Mouse (Mus musculus) cerebellum, adult 2 months (tissue): ENCODE results near the gene Hist1h3g. TPM values are rescaled to one million over a fixed set of nuclear protein-coding genes. Genes with fewer than 3 reads are reported as not detected.
A peak's percentile ranks its signal among the peaks of the same experiment; 100 is the strongest.
"Not testable (repeated sequence)": the region's sequence is repeated elsewhere in the genome, so short reads cannot be mapped to it uniquely, and the experiment has no call there.

Experiments used
- DNase-seq, 2 experiments: peaks; one replicate each; pipeline ENCODE4 v3.0.0; 2021
- H3K27ac ChIP-seq: fragments of 200-500 bp; 2 replicates; pipeline ENCODE4 v1.5.1; 2012; ENCODE audit warnings: low read length, control low read depth, inconsistent platforms; ENCODE audit not compliant: insufficient read depth
- H3K27me3 ChIP-seq: fragments of 200-500 bp; 2 replicates; pipeline ENCODE4 v1.6.1; 2012; ENCODE audit warnings: inconsistent platforms, mild to moderate bottlenecking, low read length, moderate library complexity; ENCODE audit not compliant: control insufficient read depth, insufficient read depth
- H3K4me1 ChIP-seq: fragments of 200-500 bp; 2 replicates; pipeline ENCODE4 v1.6.1; 2011; ENCODE audit warnings: low read length; ENCODE audit not compliant: control insufficient read depth, insufficient read depth
- H3K4me3 ChIP-seq: fragments of 200-500 bp; replicated peaks from 2 replicates; pipeline ENCODE3; 2011; ENCODE audit warnings: mild to moderate bottlenecking, low read depth, low read length, control low read depth; ENCODE audit not compliant: insufficient read depth
- CTCF ChIP-seq: fragments of 200-500 bp; IDR thresholded peaks from 2 replicates; pipeline ENCODE4 v1.5.1; 2011; ENCODE audit warnings: low read depth, mild to moderate bottlenecking, control low read depth, low read length, moderate library complexity, borderline replicate concordance; ENCODE audit not compliant: insufficient read depth
- POLR2A ChIP-seq: fragments of 200-500 bp; IDR thresholded peaks from 2 replicates; pipeline ENCODE4 v1.6.1; 2011; ENCODE audit warnings: low read length, control low read depth, borderline replicate concordance; ENCODE audit not compliant: insufficient read depth
- WGBS: fragments of 180-500 bp; shearing (Covaris S2); methylation state at CpG from one replicate; pipeline ENCODE4 v1.1.7; 2018; 5-methylcytosine and 5-hydroxymethylcytosine counted together
- polyA plus RNA-seq: library from polyadenylated mRNA; depleted of rRNA; stranded (reverse); fragments of >200 nt; gene quantifications from 2 replicates; pipeline ENCODE4 v1.2.3, GENCODE M21; 2012

Hist1h3g gene
- polyA plus RNA-seq, 1 experiment: not detected

DNA sequence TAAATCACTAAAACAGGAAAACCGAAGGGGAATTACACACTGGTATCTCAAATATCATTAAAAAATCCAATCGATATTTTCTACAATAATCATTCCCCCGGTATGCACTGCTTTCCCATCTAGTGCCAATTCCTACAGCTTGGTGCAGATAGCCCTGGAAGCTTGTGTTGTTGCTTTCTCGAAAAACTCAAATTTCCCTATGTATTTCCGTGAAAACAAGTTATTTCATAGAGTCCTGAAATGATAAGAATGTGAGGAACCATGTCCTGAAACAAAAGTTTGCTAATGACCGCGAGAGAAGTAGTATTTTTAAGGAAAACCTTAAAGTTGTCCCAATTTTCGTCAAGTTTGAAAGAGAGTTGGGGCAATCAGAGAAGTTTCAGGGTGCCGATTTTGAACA, 19.2 kb downstream of the Hist1h3g start:
- 14% methylated on average over 9 of the region's 9 CpGs for whole genome bisulfite sequencing
- Histone ChIP-seq H3K27me3 (no peaks in the 10 kb centered on the region), H3K4me1 (peaks cover 2% of the 10 kb centered on the region; the same call in 1 of the 2 replicates), H3K27ac (no peak overlapping the region), H3K4me3 (peak overlapping the region; percentile 33)
- no peak for DNase-seq
- TF ChIP-seq CTCF (no peak), POLR2A (no peak)

DNA sequence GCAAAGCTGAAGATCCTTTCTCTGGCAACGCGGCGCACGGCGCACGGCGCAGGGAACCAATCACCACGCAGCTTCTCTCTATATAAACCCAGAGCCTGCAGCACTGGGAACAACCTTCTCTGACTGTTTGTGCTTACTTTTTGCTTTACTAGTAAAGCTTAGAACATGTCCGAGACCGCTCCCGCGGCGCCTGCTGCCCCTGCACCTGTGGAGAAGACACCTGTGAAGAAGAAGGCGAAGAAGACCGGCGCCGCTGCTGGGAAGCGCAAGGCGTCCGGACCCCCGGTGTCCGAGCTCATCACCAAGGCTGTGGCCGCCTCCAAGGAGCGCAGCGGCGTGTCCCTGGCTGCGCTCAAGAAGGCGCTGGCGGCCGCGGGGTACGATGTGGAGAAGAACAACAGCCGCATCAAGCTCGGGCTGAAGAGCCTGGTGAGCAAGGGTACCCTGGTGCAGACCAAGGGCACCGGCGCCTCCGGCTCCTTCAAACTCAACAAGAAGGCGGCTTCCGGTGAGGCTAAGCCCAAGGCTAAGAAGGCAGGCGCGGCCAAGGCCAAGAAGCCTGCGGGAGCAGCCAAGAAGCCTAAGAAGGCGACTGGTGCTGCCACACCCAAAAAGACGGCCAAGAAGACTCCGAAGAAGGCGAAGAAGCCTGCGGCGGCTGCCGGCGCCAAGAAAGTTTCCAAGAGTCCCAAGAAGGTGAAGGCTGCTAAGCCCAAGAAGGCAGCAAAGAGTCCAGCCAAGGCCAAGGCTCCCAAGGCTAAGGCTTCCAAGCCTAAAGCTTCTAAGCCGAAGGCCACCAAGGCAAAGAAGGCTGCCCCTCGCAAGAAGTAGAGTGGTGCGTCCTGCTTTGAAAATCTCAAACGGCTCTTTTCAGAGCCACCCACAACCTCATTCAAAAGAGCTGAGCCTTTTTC, 20.0 kb downstream of the Hist1h3g start:
- peak; percentile 57; the same call in 1 of the 2 replicates for TF ChIP-seq POLR2A
- no peak for TF ChIP-seq CTCF
- Histone ChIP-seq H3K27me3 (no peaks in the 10 kb centered on the region), H3K4me3 (peak overlapping the region; percentile 77), H3K4me1 (peaks cover 2% of the 10 kb centered on the region; the same call in 1 of the 2 replicates), H3K27ac (peak overlapping the region; percentile 41)
- peak; percentile 74 to 79 for DNase-seq
- WGBS: under 1% methylated on average over 54 of the region's 54 CpGs

GRCm38 (mm10) chr13:23555839-23556416, 20.7 kb downstream of the Hist1h3g start:
- under 1% methylated on average over 18 of the region's 18 CpGs for WGBS
- Histone ChIP-seq H3K4me3 (peak overlapping the region; percentile 61), H3K27ac (peak overlapping the region; percentile 41; the same call in 1 of the 2 replicates), H3K4me1 (peaks cover 2% of the 10 kb centered on the region; the same call in 1 of the 2 replicates), H3K27me3 (no peaks in the 10 kb centered on the region)
- peak; percentile 12; the same call in 1 of the 2 replicates for TF ChIP-seq POLR2A
- TF ChIP-seq CTCF: no peak
- peak; percentile 61 to 87 for DNase-seq

DNA sequence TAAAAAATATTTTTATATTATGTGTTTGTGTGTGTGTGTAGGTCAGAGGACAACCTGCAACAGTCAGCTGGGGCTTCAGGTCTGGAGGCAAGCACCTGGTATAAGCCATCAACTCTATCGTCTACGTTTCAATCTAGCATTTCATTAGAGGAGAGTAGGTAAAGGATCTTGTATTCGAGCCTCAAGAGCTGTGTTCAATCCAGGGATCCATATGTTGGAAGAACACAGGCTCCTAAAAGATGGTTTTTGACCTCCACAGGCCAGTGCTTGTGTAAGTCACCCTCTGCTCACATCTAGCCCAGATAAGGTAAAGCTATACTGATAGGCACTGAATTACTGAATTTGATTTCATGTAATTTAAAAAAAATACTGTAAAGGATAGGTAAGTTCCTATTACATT, 21.7 kb downstream of the Hist1h3g start:
- no peaks in the 10 kb centered on the region for H3K27me3 ChIP-seq
- no peak overlapping the region for H3K27ac ChIP-seq
- peaks cover 2% of the 10 kb centered on the region; the same call in 1 of the 2 replicates for H3K4me1 ChIP-seq
- TF ChIP-seq POLR2A: no peak
- TF ChIP-seq CTCF: no peak
- WGBS: 58% methylated on average over 3 of the region's 3 CpGs
- no peak overlapping the region for H3K4me3 ChIP-seq
- DNase-seq: no peak

- not testable (repeated sequence) for DNase-seq, H3K27ac ChIP-seq, H3K27me3 ChIP-seq, H3K4me3 ChIP-seq, H3K4me1 ChIP-seq
- WGBS: 12% methylated on average over 2 of the region's 2 CpGs
These were observed 25.5 kb downstream of the Hist1h3g start for GRCm38 (mm10) chr13:23560699-23561098.

- 0% methylated on average over 2 of the region's 5 CpGs for WGBS
- H3K4me1 ChIP-seq, H3K4me3 ChIP-seq, H3K27ac ChIP-seq, H3K27me3 ChIP-seq, DNase-seq: not testable (repeated sequence)
These were observed 26.3 kb downstream of the Hist1h3g start for GRCm38 (mm10) chr13:23561531-23561882.

GRCm38 (mm10) chr13:23561883-23562659, 26.8 kb downstream of the Hist1h3g start, which contains the start of gene Hist1h3e:
Hist1h3e (minus strand) TSS chr13:23562369.
- H3K27me3 ChIP-seq, H3K4me1 ChIP-seq: not testable (repeated sequence)
- Histone ChIP-seq H3K4me3 (peak within 1 kb of the TSS; percentile 58), H3K27ac (peak within 1 kb of the TSS; percentile 87)
- DNase-seq: peak; percentile 93 to 94
- under 1% methylated on average over 49 of the region's 67 CpGs for WGBS
- peak; percentile 82 for TF ChIP-seq POLR2A
